Mouse (Mus musculus) lung, postnatal 14 days (tissue): ENCODE measurements around the gene Enthd1.

ENCODE experiments used
- DNase-seq: peaks from one replicate; pipeline ENCODE4 v3.0.0; 2021

Enthd1 gene

DNA sequence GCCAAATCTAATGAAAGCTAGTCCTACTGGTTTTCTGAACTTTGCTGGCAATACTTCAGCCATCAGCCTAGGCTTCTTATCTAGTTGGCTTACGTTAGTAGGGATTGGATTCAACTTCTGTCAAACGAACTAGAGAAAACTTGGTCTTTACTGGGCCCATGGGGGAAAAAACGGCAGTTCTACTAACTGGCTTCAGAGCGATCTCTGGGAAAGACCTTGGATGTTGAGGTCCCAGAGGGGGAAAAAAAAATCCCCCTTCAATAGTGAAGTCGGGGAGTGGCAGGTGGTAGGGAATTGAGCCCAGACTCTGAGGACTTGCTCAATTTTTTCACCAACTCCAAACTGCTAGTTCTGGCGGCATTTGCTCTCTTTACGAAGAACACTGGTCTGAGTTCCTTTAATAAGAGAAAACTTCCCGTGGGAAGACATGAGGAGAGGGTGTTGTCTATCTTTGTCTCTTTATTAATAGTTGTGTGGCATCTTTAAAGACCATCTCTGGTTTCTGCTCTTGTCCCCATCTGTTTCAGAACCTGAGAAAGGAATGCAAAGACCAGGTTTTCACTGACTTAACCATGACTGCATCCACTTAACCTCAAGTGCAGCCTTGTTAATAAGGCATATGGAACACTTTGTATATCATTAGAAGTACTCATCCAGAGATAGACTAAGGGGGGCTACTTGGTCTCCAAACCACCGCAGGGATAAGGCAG, 8.0 kb upstream of the Enthd1 start:
- no peak for DNase-seq

- peak; percentile 13 for DNase-seq
Measured at GRCm38 (mm10) chr15:80572291-80572690, 7.3 kb upstream of the Enthd1 start, which contains the start of gene Grap2. Grap2 (plus strand) TSS chr15:80572594.

GRCm38 (mm10) chr15:80571611-80572010, 6.7 kb upstream of the Enthd1 start:
- no peak for DNase-seq

DNA sequence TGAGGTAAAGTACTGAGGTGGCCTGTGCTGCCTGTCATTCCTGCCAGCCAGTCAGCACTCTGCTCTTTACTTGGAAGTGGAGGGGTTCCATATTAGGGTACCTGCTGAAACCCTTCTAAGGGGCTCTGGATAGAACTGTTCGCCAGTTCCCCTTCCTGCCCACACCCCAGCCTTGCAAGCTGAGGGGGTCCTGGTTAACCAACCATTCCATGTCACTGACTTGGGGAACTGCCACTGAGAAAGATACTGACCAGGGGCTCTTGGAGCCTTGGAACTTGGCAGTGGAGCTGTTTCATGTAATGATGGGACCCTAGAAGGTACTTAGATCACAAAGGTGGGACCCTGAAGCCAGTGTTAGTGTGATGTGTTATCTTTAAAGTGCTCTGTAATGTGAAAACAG, 5.3 kb upstream of the Enthd1 start:
- no peak for DNase-seq

GRCm38 (mm10) chr15:80569205-80569604, 4.2 kb upstream of the Enthd1 start:
- DNase-seq: no peak

DNA sequence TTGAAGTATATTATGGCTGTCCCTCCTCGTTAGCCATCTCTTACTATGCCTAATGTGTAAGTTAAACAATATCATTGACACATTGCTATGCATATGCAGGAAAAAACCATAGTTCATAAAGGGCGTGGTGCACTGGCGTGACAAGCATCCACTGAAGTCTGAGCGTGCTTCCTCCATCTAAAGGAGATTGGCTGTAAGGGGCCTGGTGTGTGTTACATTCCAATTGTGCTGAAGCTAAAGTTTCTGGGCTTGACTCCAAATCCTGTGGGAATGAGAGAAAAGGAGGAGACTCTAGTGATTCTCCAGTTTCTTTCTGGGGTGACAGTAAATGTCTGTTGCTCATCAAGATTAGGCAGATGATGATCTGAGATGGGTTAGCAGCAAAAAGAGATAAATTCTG, 2.8 kb upstream of the Enthd1 start:
- DNase-seq: no peak

- DNase-seq: no peak
Measured at GRCm38 (mm10) chr15:80567139-80567538, 2.2 kb upstream of the Enthd1 start.

DNA sequence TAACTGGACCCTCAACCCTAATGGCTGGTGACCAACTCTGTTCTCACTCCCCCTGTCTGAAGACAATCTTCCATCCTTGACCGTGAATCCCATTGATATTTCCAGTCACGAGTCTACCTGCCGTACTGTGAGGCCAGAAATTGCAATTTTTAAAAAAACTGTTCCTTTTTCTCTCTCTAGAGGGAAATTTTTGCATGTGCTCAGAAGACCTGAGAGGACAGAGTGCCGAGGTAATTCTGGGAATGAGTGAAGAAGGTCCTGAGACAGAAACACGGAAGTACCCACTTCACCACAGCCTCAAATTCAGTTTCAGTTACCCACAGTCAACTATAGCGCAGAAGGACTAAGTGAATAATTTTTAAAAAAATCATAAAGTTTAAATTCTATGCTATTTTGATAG, 1.7 kb upstream of the Enthd1 start:
- DNase-seq: no peak

DNA sequence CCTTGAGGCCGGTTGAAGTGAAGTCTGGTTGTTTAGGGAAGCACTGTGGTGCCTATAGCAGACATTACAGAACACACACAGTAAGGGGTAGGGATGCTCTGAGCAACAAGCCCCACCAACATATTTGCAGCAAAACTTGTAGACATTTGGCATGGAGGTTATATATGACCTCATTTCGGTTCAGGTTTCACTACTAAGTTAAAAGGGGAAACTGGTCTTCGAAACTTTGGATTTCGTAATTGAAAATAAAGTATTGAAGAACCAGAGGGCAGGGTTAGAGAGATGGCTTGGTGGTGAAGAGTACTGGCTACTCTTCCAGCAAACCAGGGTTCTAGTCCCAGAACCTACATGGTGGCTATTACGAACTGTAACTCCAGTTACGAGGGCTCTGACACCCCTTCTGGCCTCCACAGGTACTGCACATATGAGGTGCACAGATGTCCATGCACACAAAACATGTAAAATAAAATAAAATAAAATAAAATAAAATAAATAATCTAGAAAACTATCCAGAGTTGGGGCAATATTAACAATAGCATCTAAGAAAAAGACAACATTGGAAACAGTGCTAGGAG, 1.2 kb downstream of the Enthd1 start:
- no peak for DNase-seq

DNA sequence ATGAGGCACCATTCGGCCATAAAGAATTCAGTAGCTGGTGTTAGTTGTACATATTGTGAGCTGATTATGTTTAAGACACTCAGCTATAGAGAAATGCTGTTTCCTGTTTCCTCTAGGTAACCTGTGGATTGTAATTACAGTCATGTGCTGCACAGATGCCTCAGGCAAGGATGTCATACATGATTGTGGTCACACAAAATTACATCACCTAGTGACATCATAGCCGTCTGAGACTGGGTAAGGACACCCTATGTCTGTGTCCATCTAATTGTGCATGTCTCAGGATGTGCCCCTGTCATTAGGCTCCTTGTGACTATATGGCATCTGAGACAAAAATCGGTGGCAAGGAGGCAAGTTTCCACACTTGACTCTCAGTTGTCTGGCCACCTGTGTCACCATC, 2.5 kb downstream of the Enthd1 start:
- DNase-seq: no peak

GRCm38 (mm10) chr15:80560646-80561580, 4.0 kb downstream of the Enthd1 start:
- DNase-seq: no peak

DNA sequence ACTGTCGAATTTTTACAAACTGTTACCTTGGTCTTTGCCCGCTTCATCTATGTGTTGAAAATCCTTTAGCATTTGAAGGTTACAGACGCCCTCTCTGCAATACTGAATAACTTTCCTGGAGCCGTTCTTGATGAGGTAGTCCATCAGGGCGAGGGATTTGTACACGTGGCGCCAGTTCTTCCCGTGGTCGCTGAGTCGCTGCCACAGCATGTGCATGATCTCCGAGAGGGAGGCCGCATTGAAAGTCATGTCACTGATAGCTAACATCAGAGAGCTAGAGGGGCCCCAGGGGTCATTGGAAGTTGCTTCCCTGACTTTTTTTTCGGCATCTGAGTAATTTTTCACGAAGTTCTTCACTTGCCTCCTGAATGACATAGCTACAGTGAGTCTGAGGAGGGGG, 5.0 kb downstream of the Enthd1 start:
- DNase-seq: no peak

GRCm38 (mm10) chr15:80559534-80559933, 5.4 kb downstream of the Enthd1 start:
- no peak for DNase-seq

DNA sequence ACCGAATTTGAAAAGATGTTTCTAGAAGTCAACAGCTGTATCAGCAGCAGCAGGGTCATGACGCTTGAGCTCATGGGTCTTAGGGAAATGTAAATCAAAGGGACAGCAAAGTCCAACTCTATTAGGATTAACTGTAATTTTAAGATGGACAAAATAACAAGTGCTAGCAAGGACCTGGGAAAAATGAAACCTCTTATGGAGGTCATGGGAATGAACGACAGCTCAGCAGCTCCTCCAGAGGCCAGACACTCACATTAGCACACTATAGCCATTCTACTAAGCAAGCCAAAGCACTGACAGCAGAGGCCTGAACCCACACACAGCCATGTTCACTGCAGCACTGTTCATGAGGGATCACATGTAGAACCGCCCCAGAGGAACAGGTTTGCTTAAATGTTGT, 7.2 kb downstream of the Enthd1 start:
- no peak for DNase-seq

DNA sequence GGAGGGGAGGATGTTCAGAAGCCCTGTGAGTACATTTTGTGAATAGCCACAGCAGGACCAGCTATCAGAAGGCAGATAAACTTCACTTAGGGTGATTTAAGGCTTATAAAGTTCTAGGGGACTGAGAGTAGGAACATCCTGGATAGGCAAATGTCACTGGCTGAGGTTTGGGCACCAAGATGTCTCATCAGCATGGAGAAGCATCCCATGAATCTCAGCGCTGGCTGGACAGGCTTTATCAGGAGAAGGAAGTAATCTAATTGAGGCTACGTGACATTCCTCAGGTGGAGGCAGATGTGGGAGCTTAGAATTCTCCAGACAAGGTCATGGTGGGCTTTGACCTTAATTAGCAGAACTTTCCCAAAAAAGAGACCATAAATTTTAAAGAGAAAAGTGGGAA, 8.9 kb downstream of the Enthd1 start:
- no peak for DNase-seq

DNA sequence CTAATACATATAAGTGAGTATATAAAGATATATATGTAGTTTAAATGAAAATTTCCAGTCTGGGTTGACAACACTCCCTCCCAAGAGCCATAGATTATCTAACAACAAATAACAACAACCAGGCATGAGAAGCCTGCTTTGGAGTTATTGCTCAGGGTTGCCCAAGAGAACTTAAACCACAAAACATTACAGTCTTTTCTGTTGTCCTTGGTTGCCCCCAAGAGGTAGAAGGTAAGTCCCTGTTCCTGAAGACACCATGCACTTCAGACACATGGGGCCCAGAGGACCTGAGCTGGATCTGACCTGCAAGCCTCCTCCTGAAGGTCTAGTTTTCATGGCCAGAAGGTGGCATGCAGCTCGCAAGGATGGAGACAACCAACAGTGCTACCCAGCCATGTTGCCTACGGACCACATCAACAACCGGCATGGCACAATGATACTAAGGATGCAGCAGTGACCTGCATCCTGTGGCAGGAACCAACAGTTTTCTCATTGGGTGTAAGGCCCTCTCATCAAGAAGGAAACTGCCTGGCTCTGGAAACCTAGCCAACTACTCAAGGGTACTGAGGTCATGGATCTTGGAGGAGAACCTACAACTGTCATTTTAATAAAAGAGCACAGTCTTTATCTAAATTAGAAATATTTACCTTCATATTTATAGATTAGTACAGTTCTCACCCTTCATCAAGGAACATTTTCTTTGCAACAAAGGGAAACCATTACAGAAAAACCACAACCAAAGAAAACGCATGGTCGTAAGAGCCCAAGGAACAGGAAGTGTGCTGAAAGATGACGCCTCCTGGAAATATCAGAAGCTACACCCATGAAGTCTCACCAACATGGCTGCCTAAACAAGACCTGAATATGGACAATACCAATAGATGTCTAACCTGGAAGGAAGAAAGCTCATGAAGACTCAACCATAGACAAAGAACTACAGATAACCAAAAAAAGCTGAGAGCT, 9.8 kb downstream of the Enthd1 start:
- no peak for DNase-seq

DNA sequence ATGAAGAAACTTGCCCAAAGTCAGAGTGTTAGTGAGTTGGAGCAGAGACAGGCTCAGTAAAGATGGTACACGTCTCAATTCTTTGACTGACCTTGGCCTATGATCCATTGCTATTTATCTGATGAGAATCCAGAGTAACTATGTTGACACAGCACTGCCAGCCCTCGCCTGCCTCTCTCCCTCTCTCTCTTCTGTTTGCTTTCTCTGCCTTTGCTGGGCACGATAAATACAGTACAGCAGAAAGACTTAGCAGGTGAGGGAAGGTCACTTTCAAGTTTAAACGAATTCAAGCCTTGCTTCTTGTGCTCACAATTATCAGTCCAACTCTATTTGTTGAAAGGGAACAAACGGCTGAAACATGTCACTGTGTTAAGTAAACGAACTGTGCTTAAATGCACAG, 19.5 kb downstream of the Enthd1 start:
- no peak for DNase-seq

DNA sequence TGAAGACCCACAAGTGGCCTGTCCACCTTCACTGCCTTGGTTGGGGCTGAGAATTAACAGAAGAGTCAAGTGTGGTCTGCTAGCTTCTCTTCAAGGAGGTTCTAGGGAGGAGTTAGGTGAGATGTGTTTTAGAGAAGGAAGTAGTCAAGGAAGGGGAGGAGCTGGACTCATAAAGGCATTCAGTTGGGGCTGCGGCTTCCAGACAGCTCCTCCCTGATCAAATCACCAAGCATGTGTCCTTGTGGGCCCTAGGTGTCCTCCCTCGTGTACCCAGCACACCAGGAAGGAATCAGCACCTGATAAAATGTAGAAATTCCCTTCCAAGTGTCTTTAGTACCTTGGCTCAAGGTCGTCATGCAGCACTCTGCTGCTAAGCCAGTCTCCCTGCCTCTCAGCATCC, 20.8 kb downstream of the Enthd1 start:
- DNase-seq: no peak

DNA sequence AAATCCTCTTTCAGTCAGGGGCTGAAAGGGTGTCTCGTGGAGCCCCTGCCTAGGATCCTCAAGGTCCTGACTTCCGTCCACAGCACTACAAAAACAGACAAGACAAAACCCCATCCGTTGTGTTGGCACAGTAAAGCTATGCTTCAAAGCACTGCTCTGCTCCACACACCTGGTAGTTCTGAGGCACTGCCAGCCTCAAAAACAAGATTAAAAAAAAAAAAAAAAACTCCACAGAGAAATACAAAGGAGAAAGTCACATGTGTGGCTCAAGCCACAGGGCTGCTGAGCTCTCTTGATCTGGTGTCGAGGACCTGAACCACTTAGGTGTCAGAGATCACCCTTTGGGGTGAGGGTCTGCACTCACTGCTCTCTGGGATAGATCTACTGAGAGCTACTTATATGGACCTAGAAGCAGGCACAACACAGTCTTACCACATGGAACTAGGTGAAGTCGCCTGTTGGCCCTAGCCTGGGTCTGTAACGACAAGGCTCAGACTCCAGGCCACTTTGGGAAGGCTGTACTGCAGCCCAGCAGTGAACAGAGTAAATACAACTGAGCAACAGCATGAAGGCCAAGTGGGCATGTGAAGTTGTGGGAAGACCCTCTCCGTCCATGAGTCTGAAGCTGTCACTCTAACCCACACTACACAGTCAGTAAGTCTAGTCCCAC, 26.1 kb downstream of the Enthd1 start:
- DNase-seq: no peak

GRCm38 (mm10) chr15:80538075-80538474, 26.9 kb downstream of the Enthd1 start:
- DNase-seq: no peak

GRCm38 (mm10) chr15:80536051-80536450, 28.9 kb downstream of the Enthd1 start:
- no peak for DNase-seq

- DNase-seq: no peak
Measured at GRCm38 (mm10) chr15:80533274-80533673, 31.7 kb downstream of the Enthd1 start.
